Mouse (Mus musculus) midbrain, embryonic 16.5 days (tissue): Measurements from ENCODE around the gene Tmem150b. TPM values are rescaled to one million over a fixed set of nuclear protein-coding genes. Genes with fewer than 3 reads are reported as not detected.

Experiments used
- ATAC-seq: fragments of 200-750 bp; cut with Nextera tagmentation; 2 replicates; pipeline ENCODE4 v1.8.0; 2017; ENCODE audit warnings: moderate TSS enrichment
- H3K27ac ChIP-seq: fragments of 300-500 bp; sonication (generic); 2 replicates; pipeline ENCODE4 v1.5.1; 2014; ENCODE audit warnings: mild to moderate bottlenecking, low read length, mixed read lengths
- H3K27me3 ChIP-seq: fragments of 300-500 bp; sonication (generic); 2 replicates; pipeline ENCODE4 v1.6.1; 2014; ENCODE audit warnings: low read depth, low read length, mixed read lengths; ENCODE audit not compliant: control insufficient read depth, insufficient read depth
- H3K36me3 ChIP-seq: fragments of 300-500 bp; sonication (generic); 2 replicates; pipeline ENCODE4 v1.6.1; 2014; ENCODE audit warnings: mild to moderate bottlenecking, low read length, moderate library complexity, mixed read lengths; ENCODE audit not compliant: control insufficient read depth, insufficient read depth
- H3K4me1 ChIP-seq: fragments of 300-500 bp; sonication (generic); 2 replicates; pipeline ENCODE4 v1.6.1; 2014; ENCODE audit warnings: mild to moderate bottlenecking, low read length, mixed read lengths; ENCODE audit not compliant: control insufficient read depth, insufficient read depth
- H3K4me2 ChIP-seq: fragments of 300-500 bp; sonication (generic); 2 replicates; pipeline ENCODE4 v1.6.1; 2014; ENCODE audit warnings: mild to moderate bottlenecking, low read length, mixed read lengths
- H3K4me3 ChIP-seq: fragments of 300-500 bp; sonication (generic); 2 replicates; pipeline ENCODE4 v1.5.1; 2014; ENCODE audit warnings: low read depth, mild to moderate bottlenecking, low read length, moderate library complexity, mixed read lengths
- H3K9ac ChIP-seq: fragments of 300-500 bp; sonication (generic); 2 replicates; pipeline ENCODE4 v1.6.1; 2014; ENCODE audit warnings: low read depth, low read length, mixed read lengths
- H3K9me3 ChIP-seq: fragments of 300-500 bp; sonication (generic); replicated peaks from 2 replicates; pipeline ENCODE4 v1.6.1; 2014; ENCODE audit warnings: mild to moderate bottlenecking, low read length, mixed read lengths; ENCODE audit not compliant: control insufficient read depth, poor library complexity, severe bottlenecking
- WGBS: fragments of 180-500 bp; shearing (Covaris S2); extraction: QIAGEN DNeasy Blood & Tissue Kit; methylation state at CpG from one replicate; pipeline ENCODE4 v1.1.7; 2014; 5-methylcytosine and 5-hydroxymethylcytosine counted together
- polyA plus RNA-seq: library from polyadenylated mRNA; unstranded; fragments of >200 nt; fragmentation: Nextera tagmentation; extraction: Ambion mirVana; gene quantifications from 2 replicates; pipeline ENCODE4 v1.2.1, GENCODE M21; 2015

Tmem150b gene
- polyA plus RNA-seq, 1 experiment from 2014 or later: 0.25 TPM

- peak within 1 kb of the TSS; percentile 59 for H3K4me3 ChIP-seq
- peak; percentile 98 for ATAC-seq
- H3K9ac ChIP-seq: peak within 1 kb of the TSS; percentile 83
- H3K4me1 ChIP-seq: peaks cover 26% of the 10 kb centered on the region
- no peaks in the 10 kb centered on the region for H3K9me3 ChIP-seq
- peak within 1 kb of the TSS; percentile 71 for H3K4me2 ChIP-seq
- WGBS: 0% methylated on average over 40 of the region's 44 CpGs
- peak within 1 kb of the TSS; percentile 94 for H3K27ac ChIP-seq
- H3K27me3 ChIP-seq: no peaks in the 10 kb centered on the region
- H3K36me3 ChIP-seq: no peaks in the 10 kb centered on the region
Measured at GRCm38 (mm10) chr7:4739544-4740275, 14.7 kb upstream of the Tmem150b start, which contains the start of gene Kmt5c. Gene Kmt5c, plus strand, starts transcription at chr7:4740115.

- Histone ChIP-seq H3K36me3 (no peaks in the 10 kb centered on the region), H3K4me3 (peak overlapping the region; percentile 35), H3K4me2 (peak overlapping the region; percentile 54), H3K4me1 (peaks cover 26% of the 10 kb centered on the region), H3K27ac (peak overlapping the region; percentile 78), H3K27me3 (no peaks in the 10 kb centered on the region), H3K9me3 (no peaks in the 10 kb centered on the region), H3K9ac (peak overlapping the region; percentile 28; the same call in 1 of the 2 replicates)
- no peak for ATAC-seq
- 41% methylated on average over 10 of the region's 10 CpGs for WGBS
Measured at GRCm38 (mm10) chr7:4739041-4739543, 14.0 kb upstream of the Tmem150b start.

GRCm38 (mm10) chr7:4732968-4733392 is 7.9 kb upstream of the Tmem150b start:
- no peak overlapping the region for H3K4me3 ChIP-seq
- no peaks in the 10 kb centered on the region for H3K9me3 ChIP-seq
- H3K27me3 ChIP-seq: no peaks in the 10 kb centered on the region
- no peak overlapping the region for H3K27ac ChIP-seq
- H3K36me3 ChIP-seq: no peaks in the 10 kb centered on the region
- no peak for ATAC-seq
- H3K9ac ChIP-seq: no peak overlapping the region
- no peak overlapping the region for H3K4me2 ChIP-seq
- H3K4me1 ChIP-seq: no peaks in the 10 kb centered on the region
- 74% methylated on average over 6 of the region's 6 CpGs for WGBS

GRCm38 (mm10) chr7:4731090-4731489 is 6.0 kb upstream of the Tmem150b start:
- Histone ChIP-seq H3K36me3 (no peaks in the 10 kb centered on the region), H3K9ac (no peak overlapping the region), H3K27ac (no peak overlapping the region), H3K4me3 (no peak overlapping the region), H3K27me3 (no peaks in the 10 kb centered on the region), H3K4me1 (no peaks in the 10 kb centered on the region), H3K9me3 (no peaks in the 10 kb centered on the region), H3K4me2 (no peak overlapping the region)
- ATAC-seq: no peak
- 85% methylated on average over 5 of the region's 5 CpGs for WGBS

- Histone ChIP-seq H3K36me3 (no peaks in the 10 kb centered on the region), H3K27ac (no peak overlapping the region), H3K27me3 (no peaks in the 10 kb centered on the region), H3K4me1 (no peaks in the 10 kb centered on the region), H3K9ac (no peak overlapping the region), H3K4me2 (no peak overlapping the region), H3K4me3 (no peak overlapping the region), H3K9me3 (no peaks in the 10 kb centered on the region)
- WGBS: 85% methylated on average over 3 of the region's 3 CpGs
- no peak for ATAC-seq
Measured at GRCm38 (mm10) chr7:4724359-4724758, 690 bp downstream of the Tmem150b start.

DNA sequence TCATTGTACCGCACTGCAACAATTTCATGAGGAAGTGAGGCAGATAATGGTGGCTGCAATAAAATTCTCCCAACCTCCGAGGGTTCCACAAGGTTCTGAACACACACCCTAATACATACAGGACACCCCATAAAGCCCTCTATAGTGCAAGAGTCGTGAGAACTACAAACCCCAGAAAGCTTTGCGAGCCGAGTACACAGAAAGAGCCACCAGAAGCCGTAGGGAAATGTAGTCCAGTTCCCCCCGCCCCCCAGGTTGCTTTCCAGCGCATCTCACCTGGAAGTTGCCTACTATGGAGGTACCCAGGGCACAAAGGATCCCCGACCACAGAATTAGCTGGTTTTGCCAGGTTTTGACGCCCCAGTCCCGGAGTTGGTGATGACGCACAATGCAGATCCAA is 1.5 kb downstream of the Tmem150b start:
- peak; percentile 81 for ATAC-seq
- no peaks in the 10 kb centered on the region for H3K9me3 ChIP-seq
- peak overlapping the region; percentile 65 for H3K4me2 ChIP-seq
- no peaks in the 10 kb centered on the region for H3K27me3 ChIP-seq
- H3K27ac ChIP-seq: no peak overlapping the region
- H3K9ac ChIP-seq: no peak overlapping the region
- no peaks in the 10 kb centered on the region for H3K36me3 ChIP-seq
- WGBS: 38% methylated on average over 12 of the region's 12 CpGs
- peak overlapping the region; percentile 32 for H3K4me3 ChIP-seq
- no peaks in the 10 kb centered on the region for H3K4me1 ChIP-seq

DNA sequence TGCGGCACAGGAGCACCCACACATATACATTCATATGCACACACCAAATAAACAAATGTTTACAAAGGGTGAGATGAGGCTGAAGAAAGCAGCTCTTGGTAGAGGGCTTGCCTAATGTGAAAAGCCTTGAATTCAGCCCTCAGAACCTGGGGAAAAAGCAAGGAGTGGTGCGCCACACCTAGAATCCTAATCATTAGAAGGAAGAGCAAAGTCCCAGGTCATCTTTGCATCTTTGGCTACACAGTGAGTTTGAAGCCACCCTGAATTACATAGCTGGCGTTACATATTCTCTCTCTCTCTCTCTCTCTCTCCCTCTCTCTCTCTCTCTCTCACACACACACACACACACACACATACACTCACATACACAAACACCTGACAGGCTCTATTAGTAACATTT is 5.8 kb downstream of the Tmem150b start:
- H3K27me3 ChIP-seq: no peaks in the 10 kb centered on the region
- whole genome bisulfite sequencing: 96% methylated on average over 3 of the region's 3 CpGs
- H3K4me2 ChIP-seq: no peak overlapping the region
- no peaks in the 10 kb centered on the region for H3K4me1 ChIP-seq
- H3K4me3 ChIP-seq: no peak overlapping the region
- H3K9me3 ChIP-seq: no peaks in the 10 kb centered on the region
- ATAC-seq: no peak
- H3K36me3 ChIP-seq: peaks cover 17% of the 10 kb centered on the region
- H3K27ac ChIP-seq: no peak overlapping the region
- H3K9ac ChIP-seq: no peak overlapping the region

DNA sequence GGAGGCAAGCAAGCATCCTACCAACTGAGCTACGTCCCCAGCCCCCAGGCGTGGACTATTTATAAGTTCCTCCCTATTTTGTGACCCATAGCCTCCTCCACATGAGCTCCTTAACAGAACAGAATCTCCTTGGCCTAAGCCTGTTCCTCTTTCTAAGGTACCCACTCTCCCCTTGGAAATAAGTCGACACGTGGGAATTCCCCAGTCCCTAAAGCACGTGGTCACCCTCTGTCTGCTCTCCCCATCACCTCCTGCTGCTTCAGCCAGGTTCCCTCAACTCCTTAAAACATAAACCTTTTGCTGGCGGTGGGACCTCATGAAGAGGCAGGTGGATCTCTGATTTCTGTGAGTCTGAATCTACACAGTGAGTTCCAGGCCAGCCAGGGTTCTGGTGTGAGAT is 8.1 kb downstream of the Tmem150b start:
- WGBS: 82% methylated on average over 6 of the region's 6 CpGs
- ATAC-seq: no peak
- H3K27me3 ChIP-seq: no peaks in the 10 kb centered on the region
- no peak overlapping the region for H3K4me2 ChIP-seq
- no peak overlapping the region for H3K27ac ChIP-seq
- H3K4me1 ChIP-seq: no peaks in the 10 kb centered on the region
- peaks cover 36% of the 10 kb centered on the region for H3K36me3 ChIP-seq
- H3K9ac ChIP-seq: no peak overlapping the region
- no peak overlapping the region for H3K4me3 ChIP-seq
- H3K9me3 ChIP-seq: no peaks in the 10 kb centered on the region

- ATAC-seq: no peak
- 89% methylated on average over 3 of the region's 3 CpGs for WGBS
- Histone ChIP-seq H3K27ac (no peak overlapping the region), H3K4me1 (no peaks in the 10 kb centered on the region), H3K9ac (no peak overlapping the region), H3K36me3 (peaks cover 63% of the 10 kb centered on the region), H3K27me3 (no peaks in the 10 kb centered on the region), H3K4me2 (no peak overlapping the region), H3K4me3 (no peak overlapping the region), H3K9me3 (no peaks in the 10 kb centered on the region)
Measured at GRCm38 (mm10) chr7:4712594-4712993, 12.5 kb downstream of the Tmem150b start.
